Mouse (Mus musculus) layer of hippocampus, postnatal 10 days (tissue): ENCODE results near the gene Ccrl2. TPM values are rescaled to one million over a fixed set of nuclear protein-coding genes. Genes with fewer than 3 reads are reported as not detected.

ENCODE experiments used
- DNase-seq, 2 experiments: peaks; one replicate each; pipeline ENCODE4 v3.0.0; 2021; ENCODE audit warnings: low spot score in 2 of 2
- total RNA-seq, 2 experiments: library from RNA; stranded (reverse); gene quantifications; 2 replicates each; pipeline ENCODE4 v1.2.3; 2021

Ccrl2 gene
- total RNA-seq, 2 experiments from 2014 or later = 0.69 to 1.5 TPM

- no peak for DNase-seq
These were observed 9.7 kb upstream of the Ccrl2 start for GRCm38 (mm10) chr9:111067052-111067451.

GRCm38 (mm10) chr9:111062840-111063239 lies 5.5 kb upstream of the Ccrl2 start:
- DNase-seq = no peak

- no peak for DNase-seq
These were observed 1.7 kb upstream of the Ccrl2 start for GRCm38 (mm10) chr9:111058943-111059556.

GRCm38 (mm10) chr9:111057544-111058370 lies 438 bp upstream of the Ccrl2 start:
- DNase-seq = no peak

GRCm38 (mm10) chr9:111056519-111056797 lies 861 bp downstream of the Ccrl2 start:
- no peak for DNase-seq

GRCm38 (mm10) chr9:111055800-111056518 lies 1.4 kb downstream of the Ccrl2 start:
- DNase-seq = no peak

GRCm38 (mm10) chr9:111054923-111055322 lies 2.4 kb downstream of the Ccrl2 start:
- DNase-seq = no peak

- DNase-seq = no peak
These were observed 8.9 kb downstream of the Ccrl2 start for GRCm38 (mm10) chr9:111048452-111048851.

GRCm38 (mm10) chr9:111047266-111047665 lies 10.1 kb downstream of the Ccrl2 start:
- DNase-seq = no peak

GRCm38 (mm10) chr9:111046222-111046621 lies 11.1 kb downstream of the Ccrl2 start:
- no peak for DNase-seq

- DNase-seq = no peak
These were observed 15.1 kb downstream of the Ccrl2 start for GRCm38 (mm10) chr9:111042266-111042665.

- peak in 1 of 2 experiments; percentile 23 for DNase-seq
These were observed 17.4 kb downstream of the Ccrl2 start for GRCm38 (mm10) chr9:111039966-111040365.

GRCm38 (mm10) chr9:111033717-111034116 lies 23.6 kb downstream of the Ccrl2 start:
- DNase-seq = no peak

- DNase-seq = no peak
These were observed 30.5 kb downstream of the Ccrl2 start for GRCm38 (mm10) chr9:111026791-111027190.

GRCm38 (mm10) chr9:111019022-111019421 lies 38.3 kb downstream of the Ccrl2 start, which contains the start of gene Ltf:
TSS of gene Ltf (plus strand) at chr9:111019271.
- DNase-seq = no peak

GRCm38 (mm10) chr9:111015658-111016057 lies 41.7 kb downstream of the Ccrl2 start:
- no peak for DNase-seq

GRCm38 (mm10) chr9:111012041-111012440 lies 45.3 kb downstream of the Ccrl2 start:
- DNase-seq = no peak

- DNase-seq = no peak
These were observed 45.8 kb downstream of the Ccrl2 start for GRCm38 (mm10) chr9:111011550-111011949.

GRCm38 (mm10) chr9:111009763-111010162 lies 47.6 kb downstream of the Ccrl2 start:
- DNase-seq = no peak

- DNase-seq = no peak
These were observed 50.8 kb downstream of the Ccrl2 start for GRCm38 (mm10) chr9:111006544-111006943.
